Mouse (Mus musculus) bone marrow, adult 2 months (tissue): ENCODE data around the gene Zfp740. TPM values are rescaled to one million over a fixed set of nuclear protein-coding genes. Genes with fewer than 3 reads are reported as not detected.

Experiments
- H3K27ac ChIP-seq: fragments of 200-500 bp; 2 replicates; pipeline ENCODE4 v1.5.1; 2012; ENCODE audit warnings: low read depth, mild to moderate bottlenecking, control low read depth, inconsistent platforms, low read length; ENCODE audit not compliant: control insufficient read depth, poor library complexity, insufficient read depth
- H3K4me1 ChIP-seq: fragments of 200-500 bp; 2 replicates; pipeline ENCODE4 v1.6.1; 2011; ENCODE audit warnings: low read length; ENCODE audit not compliant: control insufficient read depth, insufficient read depth
- H3K4me3 ChIP-seq: fragments of 200-500 bp; replicated peaks from 2 replicates; pipeline ENCODE3; 2011; ENCODE audit warnings: mild to moderate bottlenecking, low read depth, low read length, control low read depth; ENCODE audit not compliant: control insufficient read depth
- CTCF ChIP-seq: fragments of 200-500 bp; IDR thresholded peaks from 2 replicates; pipeline ENCODE4 v1.5.1; 2011; ENCODE audit warnings: low read length, control low read depth; ENCODE audit not compliant: control insufficient read depth, insufficient read depth
- POLR2A ChIP-seq: fragments of 200-500 bp; IDR thresholded peaks from 2 replicates; pipeline ENCODE4 v1.6.1; 2011; ENCODE audit warnings: low read depth, mild to moderate bottlenecking, control low read depth, low read length, borderline replicate concordance; ENCODE audit not compliant: control insufficient read depth
- WGBS: fragments of 180-500 bp; shearing (Covaris S2); methylation state at CpG from one replicate; pipeline ENCODE4 v1.1.7; 2018; 5-methylcytosine and 5-hydroxymethylcytosine counted together
- polyA plus RNA-seq: library from polyadenylated mRNA; stranded (reverse); fragments of >200 nt; gene quantifications from 2 replicates; pipeline ENCODE4 v1.2.4, GENCODE M21; 2011; ENCODE audit warnings: low replicate concordance; ENCODE audit not compliant: missing spikeins, insufficient read depth, insufficient read length

Gene Zfp740
- polyA plus RNA-seq, 1 experiment, result 34.5 TPM

GRCm38 (mm10) chr15:102240607-102241006 lies 37.6 kb downstream of the Zfp740 start:
- Histone ChIP-seq H3K27ac (no peak overlapping the region), H3K4me1 (peaks cover 1% of the 10 kb centered on the region; the same call in 1 of the 2 replicates), H3K4me3 (no peak overlapping the region)
- 75% methylated on average over 4 of the region's 4 CpGs for WGBS
- no peak for TF ChIP-seq CTCF
- no peak for TF ChIP-seq POLR2A

- 76% methylated on average over 12 of the region's 12 CpGs for WGBS
- Histone ChIP-seq H3K4me3 (peak overlapping the region; percentile 24), H3K27ac (peak overlapping the region; percentile 84), H3K4me1 (peaks cover 1% of the 10 kb centered on the region; the same call in 1 of the 2 replicates)
- no peak for TF ChIP-seq POLR2A
- TF ChIP-seq CTCF, result no peak
These were observed 39.6 kb downstream of the Zfp740 start for GRCm38 (mm10) chr15:102242404-102243228.

GRCm38 (mm10) chr15:102243229-102244190 lies 40.5 kb downstream of the Zfp740 start:
- Histone ChIP-seq H3K4me3 (peak overlapping the region; percentile 59), H3K4me1 (peaks cover 1% of the 10 kb centered on the region; the same call in 1 of the 2 replicates)

GRCm38 (mm10) chr15:102244306-102245191 lies 41.5 kb downstream of the Zfp740 start:
- no peak for TF ChIP-seq POLR2A
- 22% methylated on average over 19 of the region's 19 CpGs for WGBS
- Histone ChIP-seq H3K4me3 (peak overlapping the region; percentile 85), H3K4me1 (peaks cover 1% of the 10 kb centered on the region; the same call in 1 of the 2 replicates), H3K27ac (peak overlapping the region; percentile 89)

More at GRCm38 (mm10) chr15:102243229-102244190, 40.5 kb downstream of the Zfp740 start:
- TF ChIP-seq CTCF, result no peak
- peak; percentile 65; the same call in 1 of the 2 replicates for TF ChIP-seq POLR2A
- 4% methylated on average over 22 of the region's 22 CpGs for WGBS
- H3K27ac ChIP-seq, result peak overlapping the region; percentile 89

GRCm38 (mm10) chr15:102245461-102245881 lies 42.4 kb downstream of the Zfp740 start:
- no peak for TF ChIP-seq CTCF
- TF ChIP-seq POLR2A, result no peak
- Histone ChIP-seq H3K4me1 (peaks cover 1% of the 10 kb centered on the region; the same call in 1 of the 2 replicates), H3K27ac (peak overlapping the region; percentile 81), H3K4me3 (peak overlapping the region; percentile 85)
- WGBS, result 20% methylated on average over 14 of the region's 14 CpGs

GRCm38 (mm10) chr15:102245891-102246741 lies 43.1 kb downstream of the Zfp740 start:
- H3K4me3 ChIP-seq, result peak overlapping the region; percentile 85
- TF ChIP-seq POLR2A (peak; percentile 76), CTCF (no peak)
- H3K4me1 ChIP-seq, result peaks cover 1% of the 10 kb centered on the region; the same call in 1 of the 2 replicates
- H3K27ac ChIP-seq, result peak overlapping the region; percentile 81
- 1% methylated on average over 44 of the region's 44 CpGs for WGBS

- no peak for TF ChIP-seq CTCF
- peak; percentile 40; the same call in 1 of the 2 replicates for TF ChIP-seq POLR2A
- Histone ChIP-seq H3K4me1 (peaks cover 1% of the 10 kb centered on the region; the same call in 1 of the 2 replicates), H3K27ac (peak overlapping the region; percentile 81), H3K4me3 (peak overlapping the region; percentile 85)
- WGBS, result under 1% methylated on average over 32 of the region's 35 CpGs
These were observed 43.8 kb downstream of the Zfp740 start for GRCm38 (mm10) chr15:102246866-102247251.
